Mouse (Mus musculus) C2C12 (cell line): ENCODE results near the gene Slc15a3.

ENCODE experiments used
- CEBPB ChIP-seq: IDR thresholded peaks from one replicate; pipeline ENCODE4 v1.6.1; 2011; ENCODE audit warnings: low read depth, mild to moderate bottlenecking, control low read depth, moderate library complexity
- CTCF ChIP-seq: IDR thresholded peaks from one replicate; pipeline ENCODE4 v1.5.1; 2011; ENCODE audit not compliant: control insufficient read depth, insufficient read depth, insufficient read length
- MAX ChIP-seq: IDR thresholded peaks from one replicate; pipeline ENCODE4 v1.6.1; 2011; ENCODE audit warnings: mild to moderate bottlenecking, control low read depth
- MYOD1 ChIP-seq: IDR thresholded peaks from one replicate; pipeline ENCODE4 v1.6.1; 2011; ENCODE audit warnings: low read depth; ENCODE audit not compliant: control insufficient read depth, insufficient read length
- USF1 ChIP-seq: IDR thresholded peaks from one replicate; pipeline ENCODE4 v1.6.1; 2011; ENCODE audit warnings: low read depth, mild to moderate bottlenecking, control low read depth, moderate library complexity

DNA sequence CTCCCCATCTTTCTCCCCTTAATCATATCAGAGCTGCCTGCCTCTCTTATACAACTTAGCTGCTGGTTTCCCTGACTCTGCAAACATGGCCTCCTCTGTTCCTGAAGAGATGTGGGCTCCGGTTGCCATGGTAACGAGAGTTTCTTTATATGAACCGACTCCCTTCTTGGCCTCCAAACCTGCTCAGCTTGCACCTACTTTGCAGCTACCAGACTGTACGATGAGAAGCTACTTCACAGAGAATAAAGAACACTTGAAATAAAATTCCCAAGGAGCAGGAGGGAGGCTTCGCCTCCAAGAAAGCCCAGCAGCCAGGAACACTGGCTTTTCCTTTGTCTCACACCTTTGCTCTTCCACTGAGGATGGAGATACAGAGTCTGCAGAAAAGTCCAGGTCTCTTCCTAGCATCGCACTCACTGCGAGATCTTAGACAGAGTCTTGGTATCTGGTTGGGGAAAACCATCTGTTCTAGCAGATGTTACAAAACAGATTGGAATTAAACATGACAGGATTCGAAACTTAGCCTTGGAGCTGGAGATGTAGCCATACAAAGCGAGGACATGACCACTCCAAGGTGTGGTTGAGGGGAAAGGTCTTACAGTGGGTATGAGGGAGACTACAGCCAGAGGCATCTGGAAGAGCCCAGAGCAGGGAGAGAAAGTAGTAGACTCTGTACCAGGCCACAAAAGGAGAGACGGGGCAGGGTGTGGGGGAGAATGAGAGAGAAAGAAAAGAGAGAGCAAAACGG, 29.9 kb upstream of the Slc15a3 start:
- no peak for TF ChIP-seq CTCF
- TF ChIP-seq CEBPB = no peak
- no peak for TF ChIP-seq USF1
- TF ChIP-seq MYOD1 = no peak
- no peak for TF ChIP-seq MAX
